Mouse (Mus musculus): ENCODE results near the gene Anapc2.
A peak's percentile ranks its signal among the peaks of the same experiment; 100 is the strongest.

GRCm38 (mm10) chr2:25332286-25333160 is 60.2 kb downstream of the Anapc2 start, which contains the start of gene Man1b1:
- TF ChIP-seq CTCF (IDR thresholded peaks at IDR 0.05; ENCODE audit: low read depth, low read length), result no peak
- peak; percentile 81 for TF ChIP-seq POLR2A (IDR thresholded peaks at IDR 0.05; ENCODE audit: insufficient read depth, low read length)
